Mouse (Mus musculus) C2C12 (cell line): ENCODE measurements at regions not wholly inside any gene's neighbourhood (a gene's known extent, or its start where the extent isn't known, plus 50 kb on each side); places are given as distances from the start of the nearest gene placed in this dataset.

Experiments used
- H3K27me3 ChIP-seq: one replicate; pipeline ENCODE4 v1.6.1; 2011; ENCODE audit not compliant: control insufficient read depth, insufficient read depth, insufficient read length
- H3K36me3 ChIP-seq: one replicate; pipeline ENCODE4 v1.6.1; 2011; ENCODE audit not compliant: control insufficient read depth, insufficient read depth
- H3K4me3 ChIP-seq: one replicate; pipeline ENCODE4 v1.5.1; 2011; ENCODE audit warnings: mild to moderate bottlenecking, control low read depth; ENCODE audit not compliant: poor library complexity, insufficient read depth, severe bottlenecking
- H3K79me2 ChIP-seq: one replicate; pipeline ENCODE4 v1.6.1; 2011; ENCODE audit not compliant: control insufficient read depth, insufficient read depth
- H3K79me3 ChIP-seq: one replicate; pipeline ENCODE4 v1.6.1; 2011; ENCODE audit warnings: low read depth, control low read depth
- H3ac ChIP-seq: one replicate; pipeline ENCODE3; 2011; ENCODE audit warnings: low read depth; ENCODE audit not compliant: control insufficient read depth, insufficient read length
- CEBPB ChIP-seq: IDR thresholded peaks from one replicate; pipeline ENCODE4 v1.6.1; 2011; ENCODE audit warnings: low read depth, mild to moderate bottlenecking, control low read depth, moderate library complexity
- CTCF ChIP-seq: IDR thresholded peaks from one replicate; pipeline ENCODE4 v1.5.1; 2011; ENCODE audit not compliant: control insufficient read depth, insufficient read depth, insufficient read length
- FOSL1 ChIP-seq: IDR thresholded peaks from one replicate; pipeline ENCODE4 v1.8.0; 2011; ENCODE audit warnings: mild to moderate bottlenecking, low read length; ENCODE audit not compliant: poor library complexity, insufficient read depth, severe bottlenecking
- MAX ChIP-seq: IDR thresholded peaks from one replicate; pipeline ENCODE4 v1.6.1; 2011; ENCODE audit warnings: mild to moderate bottlenecking, control low read depth
- MYOD1 ChIP-seq: IDR thresholded peaks from one replicate; pipeline ENCODE4 v1.6.1; 2011; ENCODE audit warnings: low read depth; ENCODE audit not compliant: control insufficient read depth, insufficient read length
- MYOG ChIP-seq: IDR thresholded peaks from one replicate; pipeline ENCODE4 v1.6.1; 2011; ENCODE audit not compliant: control insufficient read depth, insufficient read length; ENCODE audit errors: extremely low read depth
- USF1 ChIP-seq: IDR thresholded peaks from one replicate; pipeline ENCODE4 v1.6.1; 2011; ENCODE audit warnings: low read depth, mild to moderate bottlenecking, control low read depth, moderate library complexity

DNA sequence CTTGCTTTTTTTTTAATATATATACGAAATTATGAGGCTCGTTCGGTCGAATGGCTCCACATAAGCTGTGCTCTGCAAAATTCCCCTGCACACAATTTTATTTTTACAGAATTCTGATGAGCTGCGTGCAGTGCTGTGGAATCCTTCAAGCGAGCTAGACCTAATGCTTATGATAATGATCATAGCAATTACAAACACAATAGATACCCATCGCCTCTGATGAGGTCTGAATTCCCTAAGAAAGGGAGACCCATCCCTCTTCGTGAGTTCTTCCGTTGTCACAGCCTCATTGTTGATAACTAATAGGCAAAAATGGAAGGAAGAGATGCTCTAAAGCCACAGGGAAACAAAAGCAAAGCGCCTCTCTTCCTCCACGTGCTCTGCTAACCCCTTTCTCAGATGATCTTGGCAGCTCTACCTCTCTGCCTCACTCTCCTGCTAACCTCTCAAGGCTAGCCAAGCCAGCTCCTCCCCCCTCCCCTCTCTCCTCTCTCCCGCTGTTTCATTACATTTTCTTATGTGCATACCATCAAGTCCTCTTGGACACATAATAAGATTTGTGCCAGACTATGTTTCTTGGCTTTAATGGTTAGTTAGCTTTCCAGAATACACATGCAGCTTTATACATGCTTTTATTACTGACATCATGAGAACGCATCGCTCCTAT lies 367.7 kb upstream of the Adgrl2 start:
- H3K4me3 ChIP-seq = no peak overlapping the region
- no peak overlapping the region for H3ac ChIP-seq
- TF ChIP-seq CEBPB (no peak), MYOD1 (no peak), USF1 (no peak), MYOG (no peak), CTCF (no peak), FOSL1 (no peak), MAX (no peak)

DNA sequence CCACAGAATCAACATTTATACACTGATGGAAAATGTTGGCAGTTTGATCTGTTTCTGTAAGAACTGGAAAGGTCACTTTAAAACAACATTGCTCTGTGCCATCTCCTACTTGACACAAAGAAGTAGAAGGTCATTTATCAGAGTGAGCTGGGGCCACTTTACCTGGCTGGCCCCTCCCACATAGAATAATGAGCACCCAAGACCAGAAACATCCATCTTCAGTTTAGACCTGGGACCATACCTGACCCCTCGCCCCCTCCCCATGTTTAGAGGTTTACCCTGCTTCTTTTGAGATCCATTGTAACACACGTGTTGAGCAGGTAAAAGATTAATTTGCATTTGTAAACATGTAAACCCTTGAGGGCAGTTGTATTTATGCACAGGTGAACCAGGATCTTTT lies 366.8 kb upstream of the Adgrl2 start:
- no peak overlapping the region for H3K4me3 ChIP-seq
- H3ac ChIP-seq = no peak overlapping the region
- no peak for TF ChIP-seq MAX
- no peak for TF ChIP-seq FOSL1
- TF ChIP-seq MYOD1 = no peak
- TF ChIP-seq CEBPB = no peak
- TF ChIP-seq CTCF = no peak
- no peak for TF ChIP-seq MYOG
- no peak for TF ChIP-seq USF1
- H3K79me3 ChIP-seq = no peaks in the 10 kb centered on the region
- no peaks in the 10 kb centered on the region for H3K36me3 ChIP-seq
- no peaks in the 10 kb centered on the region for H3K79me2 ChIP-seq
- H3K27me3 ChIP-seq = no peaks in the 10 kb centered on the region

More for the DNA sequence above, 367.7 kb upstream of the Adgrl2 start:
- Histone ChIP-seq H3K27me3 (no peaks in the 10 kb centered on the region), H3K36me3 (no peaks in the 10 kb centered on the region), H3K79me3 (no peaks in the 10 kb centered on the region), H3K79me2 (no peaks in the 10 kb centered on the region)

DNA sequence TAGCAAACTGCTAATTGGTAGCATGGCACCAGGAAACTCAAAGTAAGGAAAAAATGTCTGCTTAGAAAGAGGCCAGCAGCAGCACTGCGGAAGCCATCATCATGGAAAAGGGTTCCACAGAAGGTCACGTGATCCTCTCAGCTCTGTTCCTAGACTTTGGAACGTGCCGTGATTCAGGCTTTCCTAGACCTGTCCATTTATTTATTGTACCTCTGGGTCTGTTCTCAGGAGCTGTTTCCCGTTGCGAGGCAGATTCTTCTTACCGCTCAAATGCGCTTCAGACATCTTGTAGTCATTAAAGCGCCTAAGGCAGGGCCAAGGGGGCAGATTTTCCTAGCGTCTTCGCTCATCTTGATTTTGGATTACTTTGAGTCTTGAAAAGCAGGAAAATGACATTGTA lies 365.0 kb upstream of the Adgrl2 start:
- H3K4me3 ChIP-seq = no peak overlapping the region
- no peak overlapping the region for H3ac ChIP-seq
- TF ChIP-seq MYOG = no peak
- no peak for TF ChIP-seq USF1
- no peak for TF ChIP-seq CEBPB
- TF ChIP-seq MYOD1 = no peak
- TF ChIP-seq MAX = no peak
- TF ChIP-seq FOSL1 = no peak
- TF ChIP-seq CTCF = no peak
- H3K79me3 ChIP-seq = no peaks in the 10 kb centered on the region
- no peaks in the 10 kb centered on the region for H3K27me3 ChIP-seq
- H3K36me3 ChIP-seq = no peaks in the 10 kb centered on the region
- no peaks in the 10 kb centered on the region for H3K79me2 ChIP-seq

DNA sequence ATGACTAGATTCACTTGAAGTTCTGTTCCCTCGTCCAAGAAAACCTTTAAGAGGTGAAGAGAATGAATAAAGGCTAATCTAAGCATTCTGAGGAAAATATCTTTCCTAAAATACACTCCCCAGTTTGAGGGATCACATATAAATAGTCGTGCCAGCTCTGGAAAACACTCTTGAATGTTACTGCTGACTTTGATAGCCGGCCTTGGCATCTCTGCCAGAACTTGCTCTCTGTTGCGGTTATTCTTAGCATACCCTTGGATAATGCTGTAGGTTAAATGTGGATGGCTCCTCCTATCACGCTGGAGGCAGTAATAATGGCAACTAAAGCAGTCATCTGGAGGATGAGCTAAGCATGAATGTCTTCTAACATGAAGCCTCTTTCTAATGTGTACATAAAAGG lies 363.6 kb upstream of the Adgrl2 start:
- no peak overlapping the region for H3K4me3 ChIP-seq
- no peaks in the 10 kb centered on the region for H3K79me3 ChIP-seq

GRCm38 (mm10) chr3:149352546-149352945 lies 362.2 kb upstream of the Adgrl2 start:
- no peaks in the 10 kb centered on the region for H3K79me2 ChIP-seq
- no peak overlapping the region for H3K4me3 ChIP-seq
- H3K27me3 ChIP-seq = no peaks in the 10 kb centered on the region
- no peaks in the 10 kb centered on the region for H3K79me3 ChIP-seq
- no peaks in the 10 kb centered on the region for H3K36me3 ChIP-seq
- H3ac ChIP-seq = no peak overlapping the region
- no peak for TF ChIP-seq USF1
- TF ChIP-seq MAX = no peak
- TF ChIP-seq MYOG = no peak
- TF ChIP-seq CTCF = no peak
- TF ChIP-seq FOSL1 = no peak

More for the DNA sequence above, 363.6 kb upstream of the Adgrl2 start:
- TF ChIP-seq CTCF (no peak), USF1 (no peak), FOSL1 (no peak), MYOG (no peak), CEBPB (no peak), MYOD1 (no peak), MAX (no peak)
- H3K36me3 ChIP-seq = no peaks in the 10 kb centered on the region
- no peaks in the 10 kb centered on the region for H3K27me3 ChIP-seq
- no peaks in the 10 kb centered on the region for H3K79me2 ChIP-seq
- no peak overlapping the region for H3ac ChIP-seq

GRCm38 (mm10) chr3:149349731-149350130 lies 359.4 kb upstream of the Adgrl2 start:
- Histone ChIP-seq H3K79me3 (no peaks in the 10 kb centered on the region), H3K27me3 (no peaks in the 10 kb centered on the region), H3K36me3 (no peaks in the 10 kb centered on the region), H3K79me2 (no peaks in the 10 kb centered on the region), H3K4me3 (no peak overlapping the region), H3ac (no peak overlapping the region)
- TF ChIP-seq FOSL1 (no peak), MYOD1 (no peak), USF1 (no peak), MAX (no peak), CEBPB (no peak), CTCF (no peak), MYOG (no peak)
